Mouse (Mus musculus): Measurements from ENCODE around the gene Cdh13. TPM values are rescaled to one million over a fixed set of nuclear protein-coding genes. Genes with fewer than 3 reads are reported as not detected.

The Cdh13 gene
- 18.5 and 21.3 TPM in 2 replicates for polyA plus RNA-seq (2015; fragmentation: Nextera tagmentation; extraction: Ambion mirVana)

DNA sequence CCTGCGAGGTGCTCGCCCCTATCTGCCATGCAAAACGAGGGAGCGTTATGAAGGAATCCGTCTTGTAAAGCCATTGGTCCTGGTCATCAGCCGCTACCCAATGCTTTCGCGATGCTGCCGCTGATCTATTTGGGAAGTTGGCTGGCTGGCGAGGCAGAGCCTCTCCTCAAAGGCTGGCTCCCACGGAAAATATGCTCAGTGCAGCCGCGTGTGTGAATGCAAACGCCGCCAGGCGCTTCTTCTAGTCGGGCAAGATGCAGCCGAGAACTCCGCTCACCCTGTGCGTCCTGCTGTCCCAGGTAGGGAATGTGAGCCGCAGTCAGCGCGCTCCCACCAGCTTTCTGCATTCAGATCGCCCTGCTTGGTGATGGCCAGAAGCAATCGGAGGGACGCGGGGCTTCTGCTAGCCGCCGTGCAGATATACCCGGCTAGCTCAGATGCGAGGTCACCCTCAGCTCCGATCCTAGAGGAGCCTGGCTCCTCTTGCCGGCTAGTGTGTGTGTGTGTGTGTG is at the start of gene Cdh13:
TSS of gene Cdh13 (plus strand) at position 134 of the 512 bp plus-strand sequence.
- peak within 1 kb of the TSS; percentile 78 for H3K27ac ChIP-seq (replicated peaks)
- ATAC-seq (ENCODE audit: low FRiP score, low TSS enrichment) (no peak), DNase-seq (ENCODE audit: low spot score) (peak; percentile 42)
- H3K4me1 ChIP-seq (replicated peaks; ENCODE audit: control insufficient read depth, insufficient read depth) = no peaks in the 10 kb centered on the region; the same call in 1 of the 2 replicates
- no peak for TF ChIP-seq EP300 (optimal IDR thresholded peaks at IDR 0.05)
- no peak for TF ChIP-seq CTCF (IDR thresholded peaks at IDR 0.05; ENCODE audit: low read depth)
- H3K4me3 ChIP-seq (ENCODE audit: low read depth, low read length) = peak within 1 kb of the TSS; percentile 56
- H3K4me2 ChIP-seq (replicated peaks; ENCODE audit: low read depth) = peak within 1 kb of the TSS; percentile 77
- WGBS = under 1% methylated on average over 33 of the region's 33 CpGs
- H3K9ac ChIP-seq (ENCODE audit: low read length) = peak within 1 kb of the TSS; percentile 72
- no peaks in the 10 kb centered on the region for H3K9me3 ChIP-seq (ENCODE audit: control insufficient read depth, low read length)
- H3K27me3 ChIP-seq (ENCODE audit: control insufficient read depth, insufficient read depth, low read length) = no peaks in the 10 kb centered on the region
- H3K36me3 ChIP-seq (ENCODE audit: control insufficient read depth, insufficient read depth, low read length) = no peaks in the 10 kb centered on the region

DNA sequence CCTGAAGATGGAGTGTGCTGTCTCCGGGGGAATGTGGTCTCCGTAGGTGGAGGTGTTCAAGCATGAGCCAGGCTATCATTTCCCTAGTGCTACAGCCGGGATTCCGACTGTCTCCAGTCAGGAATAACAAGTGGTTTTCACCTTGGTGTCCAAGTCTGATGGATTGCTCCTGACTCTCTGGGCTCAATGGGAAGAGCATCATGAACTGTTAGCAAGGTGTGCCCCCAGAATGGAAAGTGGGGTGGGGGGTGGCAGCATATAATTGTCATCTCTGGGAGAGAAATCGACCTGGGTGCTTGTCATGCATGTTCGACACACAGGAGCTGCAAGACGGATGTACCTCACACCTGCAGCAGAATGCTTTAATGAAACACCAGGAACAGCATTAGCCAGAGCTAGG is 47.9 kb upstream of the Cdh13 start:
- no peaks in the 10 kb centered on the region for H3K9me3 ChIP-seq (ENCODE audit: control insufficient read depth, low read length)
- no peak for TF ChIP-seq EP300 (optimal IDR thresholded peaks at IDR 0.05)
- no peak for TF ChIP-seq CTCF (IDR thresholded peaks at IDR 0.05; ENCODE audit: low read depth)
- no peaks in the 10 kb centered on the region for H3K27me3 ChIP-seq (ENCODE audit: control insufficient read depth, insufficient read depth, low read length)
- H3K4me3 ChIP-seq (ENCODE audit: low read depth, low read length) = no peak overlapping the region
- 84% methylated on average over 7 of the region's 7 CpGs for WGBS
- H3K4me1 ChIP-seq (replicated peaks; ENCODE audit: control insufficient read depth, insufficient read depth) = no peaks in the 10 kb centered on the region
- H3K4me2 ChIP-seq (replicated peaks; ENCODE audit: low read depth) = no peak overlapping the region
- no peaks in the 10 kb centered on the region for H3K36me3 ChIP-seq (ENCODE audit: control insufficient read depth, insufficient read depth, low read length)
- no peak for DNase-seq (ENCODE audit: low spot score)
- no peak overlapping the region for H3K9ac ChIP-seq (ENCODE audit: low read length)
- no peak overlapping the region for H3K27ac ChIP-seq (replicated peaks)
- no peak for ATAC-seq (ENCODE audit: low FRiP score, low TSS enrichment)

DNA sequence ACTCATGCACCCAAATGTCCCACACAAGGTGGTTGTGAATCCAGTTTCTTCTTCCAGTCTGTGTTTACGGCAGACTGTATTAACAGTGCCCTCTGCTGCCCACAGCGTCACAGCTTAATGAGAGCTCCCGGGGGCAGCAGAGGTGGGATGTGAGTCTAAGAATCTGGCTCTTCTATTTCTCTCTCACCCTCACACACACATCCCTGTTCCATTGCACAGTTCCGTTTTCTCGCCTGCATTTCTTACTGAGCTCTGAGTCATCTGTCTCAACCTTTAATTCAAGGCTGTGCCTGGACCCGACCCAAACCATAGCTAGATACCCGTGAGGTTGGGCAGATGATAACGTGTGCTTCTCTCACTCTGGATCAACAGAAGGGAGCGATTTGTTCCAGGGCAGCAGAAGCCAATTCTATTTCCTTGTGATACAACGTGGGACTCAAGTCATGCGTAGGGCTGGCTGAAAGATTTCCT is 46.3 kb upstream of the Cdh13 start:
- H3K27ac ChIP-seq (replicated peaks) = no peak overlapping the region
- H3K4me3 ChIP-seq (ENCODE audit: low read depth, low read length) = no peak overlapping the region
- DNase-seq (ENCODE audit: low spot score) (no peak), ATAC-seq (ENCODE audit: low FRiP score, low TSS enrichment) (no peak)
- no peaks in the 10 kb centered on the region for H3K27me3 ChIP-seq (ENCODE audit: control insufficient read depth, insufficient read depth, low read length)
- no peaks in the 10 kb centered on the region for H3K9me3 ChIP-seq (ENCODE audit: control insufficient read depth, low read length)
- H3K36me3 ChIP-seq (ENCODE audit: control insufficient read depth, insufficient read depth, low read length) = no peaks in the 10 kb centered on the region
- H3K4me1 ChIP-seq (replicated peaks; ENCODE audit: control insufficient read depth, insufficient read depth) = no peaks in the 10 kb centered on the region
- peak; percentile 35 for TF ChIP-seq CTCF (IDR thresholded peaks at IDR 0.05; ENCODE audit: low read depth)
- no peak for TF ChIP-seq EP300 (optimal IDR thresholded peaks at IDR 0.05)
- WGBS = 53% methylated on average over 11 of the region's 11 CpGs
- H3K4me2 ChIP-seq (replicated peaks; ENCODE audit: low read depth) = no peak overlapping the region
- no peak overlapping the region for H3K9ac ChIP-seq (ENCODE audit: low read length)

DNA sequence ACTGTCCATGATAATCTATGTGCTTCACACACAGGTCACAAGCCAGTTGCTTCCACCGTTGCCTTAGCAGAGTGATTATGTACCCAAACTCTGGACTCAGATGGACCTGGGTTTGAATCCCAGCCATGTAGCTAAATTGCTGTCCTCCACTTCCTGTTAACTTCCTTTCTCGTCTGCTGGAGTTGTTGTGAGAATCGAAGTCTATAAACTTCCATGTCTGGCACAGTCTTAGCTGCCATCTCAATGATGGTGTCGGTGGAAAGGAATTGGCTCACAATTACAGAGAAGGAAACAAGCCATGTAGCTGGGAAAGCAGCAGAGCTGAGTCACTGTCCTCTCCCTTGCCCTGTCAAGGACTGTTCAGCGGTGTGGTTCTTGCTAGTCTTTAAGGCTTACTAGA is 45.4 kb upstream of the Cdh13 start:
- Histone ChIP-seq H3K4me2 (replicated peaks; ENCODE audit: low read depth) (no peak overlapping the region), H3K4me1 (replicated peaks; ENCODE audit: control insufficient read depth, insufficient read depth) (no peaks in the 10 kb centered on the region), H3K36me3 (ENCODE audit: control insufficient read depth, insufficient read depth, low read length) (no peaks in the 10 kb centered on the region), H3K9ac (ENCODE audit: low read length) (no peak overlapping the region), H3K27me3 (ENCODE audit: control insufficient read depth, insufficient read depth, low read length) (no peaks in the 10 kb centered on the region), H3K27ac (replicated peaks) (no peak overlapping the region), H3K4me3 (ENCODE audit: low read depth, low read length) (no peak overlapping the region), H3K9me3 (ENCODE audit: control insufficient read depth, low read length) (no peaks in the 10 kb centered on the region)
- TF ChIP-seq EP300 (optimal IDR thresholded peaks at IDR 0.05) = no peak
- no peak for TF ChIP-seq CTCF (IDR thresholded peaks at IDR 0.05; ENCODE audit: low read depth)
- 74% methylated on average over 5 of the region's 5 CpGs for WGBS
- DNase-seq (ENCODE audit: low spot score) = no peak
- no peak for ATAC-seq (ENCODE audit: low FRiP score, low TSS enrichment)

DNA sequence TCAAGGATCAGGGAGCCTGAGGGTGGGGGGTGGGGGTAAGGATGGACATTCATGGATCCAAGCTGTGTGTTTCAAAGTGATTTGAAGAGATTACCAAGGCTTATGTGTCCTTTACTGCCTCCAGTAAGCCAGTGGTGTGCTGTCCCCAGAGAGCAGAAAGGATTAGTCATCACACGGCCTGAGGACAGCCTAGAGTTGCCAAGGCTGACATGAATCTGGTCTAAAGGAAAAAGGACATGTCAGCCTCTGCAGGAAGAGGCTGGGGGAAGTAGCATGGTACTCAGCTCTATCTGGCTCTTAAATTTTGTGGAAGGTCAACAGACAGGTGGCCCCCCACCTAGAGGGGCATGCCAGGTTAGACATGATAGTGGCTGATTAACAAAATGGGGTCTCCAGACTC is 44.3 kb upstream of the Cdh13 start:
- 41% methylated on average over 1 of the region's 1 CpGs for WGBS
- H3K27ac ChIP-seq (replicated peaks) = no peak overlapping the region
- H3K36me3 ChIP-seq (ENCODE audit: control insufficient read depth, insufficient read depth, low read length) = no peaks in the 10 kb centered on the region
- ATAC-seq (ENCODE audit: low FRiP score, low TSS enrichment) = no peak
- H3K27me3 ChIP-seq (ENCODE audit: control insufficient read depth, insufficient read depth, low read length) = no peaks in the 10 kb centered on the region
- DNase-seq (ENCODE audit: low spot score) = no peak
- H3K9ac ChIP-seq (ENCODE audit: low read length) = no peak overlapping the region
- no peaks in the 10 kb centered on the region for H3K9me3 ChIP-seq (ENCODE audit: control insufficient read depth, low read length)
- H3K4me2 ChIP-seq (replicated peaks; ENCODE audit: low read depth) = no peak overlapping the region
- H3K4me1 ChIP-seq (replicated peaks; ENCODE audit: control insufficient read depth, insufficient read depth) = no peaks in the 10 kb centered on the region
- H3K4me3 ChIP-seq (ENCODE audit: low read depth, low read length) = no peak overlapping the region
- TF ChIP-seq EP300 (optimal IDR thresholded peaks at IDR 0.05) = no peak

DNA sequence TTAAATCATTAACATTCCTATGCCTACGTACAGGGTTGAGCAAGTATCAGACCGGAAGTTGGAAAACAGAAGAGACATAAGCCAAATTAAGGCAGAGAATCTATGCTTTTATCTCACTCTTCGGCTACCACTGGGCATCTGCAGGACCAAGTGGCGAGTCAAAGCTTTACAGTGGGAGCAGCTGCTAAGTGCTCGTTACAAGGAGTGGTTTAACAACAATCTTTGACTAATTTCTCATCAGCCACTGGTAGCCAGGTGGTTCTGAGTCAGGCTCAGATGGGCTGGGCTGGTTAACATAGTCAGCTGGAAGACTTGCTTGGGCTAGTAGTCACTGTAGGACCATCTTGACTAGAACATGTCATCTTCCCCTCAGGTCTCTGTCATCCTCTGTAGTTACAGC is 34.2 kb upstream of the Cdh13 start:
- Histone ChIP-seq H3K9ac (ENCODE audit: low read length) (no peak overlapping the region), H3K4me3 (ENCODE audit: low read depth, low read length) (no peak overlapping the region), H3K9me3 (ENCODE audit: control insufficient read depth, low read length) (no peaks in the 10 kb centered on the region), H3K4me1 (replicated peaks; ENCODE audit: control insufficient read depth, insufficient read depth) (no peaks in the 10 kb centered on the region), H3K27ac (replicated peaks) (no peak overlapping the region), H3K36me3 (ENCODE audit: control insufficient read depth, insufficient read depth, low read length) (no peaks in the 10 kb centered on the region), H3K27me3 (ENCODE audit: control insufficient read depth, insufficient read depth, low read length) (no peaks in the 10 kb centered on the region), H3K4me2 (replicated peaks; ENCODE audit: low read depth) (no peak overlapping the region)
- TF ChIP-seq CTCF (IDR thresholded peaks at IDR 0.05; ENCODE audit: low read depth) (no peak), EP300 (optimal IDR thresholded peaks at IDR 0.05) (no peak)
- 70% methylated on average over 5 of the region's 5 CpGs for WGBS
- ATAC-seq (ENCODE audit: low FRiP score, low TSS enrichment) = no peak
- DNase-seq (ENCODE audit: low spot score) = no peak

Measured in stomach, postnatal 0 days (tissue).